Mouse (Mus musculus) limb, embryonic 14.5 days (tissue): ENCODE measurements at regions not wholly inside any gene's neighbourhood (a gene's known extent, or its start where the extent isn't known, plus 50 kb on each side); places are given as distances from the start of the nearest gene placed in this dataset.

Experiments
- ATAC-seq: fragments of 200-750 bp; cut with Nextera tagmentation; 2 replicates; pipeline ENCODE4 v1.8.0; 2017; ENCODE audit warnings: low read depth, moderate number of reproducible peaks, moderate TSS enrichment; ENCODE audit not compliant: low FRiP score
- DNase-seq: peaks from one replicate; pipeline ENCODE4 v3.0.0-alpha.2; 2015; ENCODE audit warnings: low spot score
- H3K27ac ChIP-seq: fragments of 300-500 bp; sonication (generic); replicated peaks from 2 replicates; pipeline ENCODE4 v1.5.1; 2014; ENCODE audit warnings: low read depth, mild to moderate bottlenecking, low read length, moderate library complexity, mixed read lengths
- H3K27me3 ChIP-seq: fragments of 300-500 bp; sonication (generic); 2 replicates; pipeline ENCODE4 v1.6.1; 2014; ENCODE audit warnings: low read length, mixed read lengths; ENCODE audit not compliant: control insufficient read depth, insufficient read depth
- H3K36me3 ChIP-seq: fragments of 300-500 bp; sonication (generic); 2 replicates; pipeline ENCODE4 v1.6.1; 2014; ENCODE audit warnings: mild to moderate bottlenecking, low read length, moderate library complexity, mixed read lengths; ENCODE audit not compliant: control insufficient read depth, insufficient read depth
- H3K4me1 ChIP-seq: fragments of 300-500 bp; sonication (generic); 2 replicates; pipeline ENCODE4 v1.6.1; 2014; ENCODE audit warnings: antibody characterized with exemption, low read length, mixed read lengths; ENCODE audit not compliant: control insufficient read depth, insufficient read depth
- H3K4me2 ChIP-seq: fragments of 300-500 bp; sonication (generic); replicated peaks from 2 replicates; pipeline ENCODE4 v1.6.1; 2014; ENCODE audit warnings: low read depth, mild to moderate bottlenecking, low read length, moderate library complexity; ENCODE audit not compliant: severe bottlenecking
- H3K4me3 ChIP-seq: fragments of 300-500 bp; sonication (generic); replicated peaks from 2 replicates; pipeline ENCODE4 v1.5.1; 2014; ENCODE audit warnings: low read length
- H3K9ac ChIP-seq: fragments of 300-500 bp; sonication (generic); 2 replicates; pipeline ENCODE4 v1.6.1; 2014; ENCODE audit warnings: mild to moderate bottlenecking, low read depth, low read length, moderate library complexity; ENCODE audit not compliant: severe bottlenecking
- H3K9me3 ChIP-seq: fragments of 300-500 bp; sonication (generic); 2 replicates; pipeline ENCODE4 v1.6.1; 2016; ENCODE audit warnings: low read length; ENCODE audit not compliant: control insufficient read depth
- POLR2A ChIP-seq: fragments of 200-500 bp; IDR thresholded peaks from 2 replicates; pipeline ENCODE4 v1.8.0; 2012; ENCODE audit warnings: inconsistent platforms, mild to moderate bottlenecking, moderate library complexity, borderline replicate concordance; ENCODE audit not compliant: insufficient read depth, insufficient read length; ENCODE audit errors: extremely low read depth
- WGBS: fragments of 180-500 bp; shearing (Covaris S2); extraction: QIAGEN DNeasy Blood & Tissue Kit; methylation state at CpG from one replicate; pipeline ENCODE4 v1.1.7; 2014; 5-methylcytosine and 5-hydroxymethylcytosine counted together

DNA sequence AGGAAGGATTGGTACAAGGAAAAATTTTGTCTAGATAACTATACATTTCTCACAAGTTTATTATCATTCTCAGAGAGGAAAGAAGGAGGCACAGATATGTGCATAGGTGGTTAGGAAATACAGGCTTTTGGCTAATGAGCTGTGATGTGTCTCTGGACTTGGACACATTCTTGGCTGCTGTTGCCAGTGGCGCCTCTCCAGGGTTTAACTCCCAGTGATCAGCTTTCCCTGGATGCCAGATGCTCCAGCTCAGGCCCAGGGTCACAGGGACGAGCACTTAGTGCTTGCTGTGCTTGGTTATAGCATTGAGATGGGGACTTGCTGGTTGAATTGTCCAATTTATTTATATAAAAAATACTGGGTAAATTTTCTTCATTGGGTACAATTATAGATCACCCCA, 215.3 kb upstream of the Unc93a2 start:
- no peak overlapping the region for H3K4me2 ChIP-seq
- 0 out of 2 replicates have a peak, but pooled peaks cover 3% of the 10 kb centered on the region for H3K4me1 ChIP-seq
- ATAC-seq: no peak
- no peak overlapping the region for H3K9ac ChIP-seq
- no peak for DNase-seq
- H3K27ac ChIP-seq: no peak overlapping the region
- no peak overlapping the region for H3K4me3 ChIP-seq
- no peak for TF ChIP-seq POLR2A
- 53% methylated on average over 2 of the region's 2 CpGs for WGBS
- no peaks in the 10 kb centered on the region for H3K36me3 ChIP-seq
- no peaks in the 10 kb centered on the region for H3K9me3 ChIP-seq
- no peaks in the 10 kb centered on the region for H3K27me3 ChIP-seq

- DNase-seq: no peak
- Histone ChIP-seq H3K27me3 (no peaks in the 10 kb centered on the region), H3K4me2 (no peak overlapping the region), H3K9ac (no peak overlapping the region), H3K4me1 (0 out of 2 replicates have a peak, but pooled peaks cover 3% of the 10 kb centered on the region), H3K27ac (no peak overlapping the region), H3K4me3 (no peak overlapping the region), H3K36me3 (no peaks in the 10 kb centered on the region), H3K9me3 (no peaks in the 10 kb centered on the region)
- no peak for ATAC-seq
- 47% methylated on average over 2 of the region's 2 CpGs for WGBS
- no peak for TF ChIP-seq POLR2A
Observed at GRCm38 (mm10) chr17:7597481-7597880, 212.2 kb upstream of the Unc93a2 start.

GRCm38 (mm10) chr17:7594801-7595200, 209.5 kb upstream of the Unc93a2 start:
- DNase-seq (no peak), ATAC-seq (no peak)
- WGBS: 48% methylated on average over 3 of the region's 3 CpGs
- Histone ChIP-seq H3K36me3 (no peaks in the 10 kb centered on the region), H3K27me3 (no peaks in the 10 kb centered on the region), H3K4me1 (0 out of 2 replicates have a peak, but pooled peaks cover 3% of the 10 kb centered on the region), H3K9me3 (no peaks in the 10 kb centered on the region), H3K4me3 (no peak overlapping the region), H3K9ac (no peak overlapping the region), H3K4me2 (no peak overlapping the region), H3K27ac (no peak overlapping the region)
- no peak for TF ChIP-seq POLR2A

DNA sequence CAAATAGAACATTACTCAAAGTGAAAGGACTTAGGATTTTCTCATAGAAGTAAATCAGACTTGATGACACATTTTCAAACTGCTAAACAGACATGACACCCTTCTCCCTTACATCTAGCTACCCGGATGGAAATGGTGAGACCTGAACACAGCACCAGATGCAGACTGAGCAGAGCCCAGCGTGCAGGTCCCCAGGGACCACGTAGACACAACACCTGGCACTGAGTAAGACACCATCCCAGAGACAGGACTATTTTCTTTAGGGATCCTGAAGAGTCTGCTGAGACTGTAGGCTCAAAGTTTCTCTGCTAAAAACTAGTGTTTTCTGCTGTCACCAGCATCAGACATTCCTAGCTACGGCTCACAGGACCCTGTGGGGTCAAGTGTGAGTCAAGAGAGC, 207.2 kb upstream of the Unc93a2 start:
- DNase-seq (no peak), ATAC-seq (no peak)
- no peak for TF ChIP-seq POLR2A
- H3K4me2 ChIP-seq: no peak overlapping the region
- H3K27ac ChIP-seq: no peak overlapping the region
- H3K27me3 ChIP-seq: no peaks in the 10 kb centered on the region
- no peaks in the 10 kb centered on the region for H3K36me3 ChIP-seq
- 75% methylated on average over 4 of the region's 4 CpGs for WGBS
- H3K4me1 ChIP-seq: no peaks in the 10 kb centered on the region
- no peak overlapping the region for H3K9ac ChIP-seq
- H3K9me3 ChIP-seq: no peaks in the 10 kb centered on the region
- no peak overlapping the region for H3K4me3 ChIP-seq

DNA sequence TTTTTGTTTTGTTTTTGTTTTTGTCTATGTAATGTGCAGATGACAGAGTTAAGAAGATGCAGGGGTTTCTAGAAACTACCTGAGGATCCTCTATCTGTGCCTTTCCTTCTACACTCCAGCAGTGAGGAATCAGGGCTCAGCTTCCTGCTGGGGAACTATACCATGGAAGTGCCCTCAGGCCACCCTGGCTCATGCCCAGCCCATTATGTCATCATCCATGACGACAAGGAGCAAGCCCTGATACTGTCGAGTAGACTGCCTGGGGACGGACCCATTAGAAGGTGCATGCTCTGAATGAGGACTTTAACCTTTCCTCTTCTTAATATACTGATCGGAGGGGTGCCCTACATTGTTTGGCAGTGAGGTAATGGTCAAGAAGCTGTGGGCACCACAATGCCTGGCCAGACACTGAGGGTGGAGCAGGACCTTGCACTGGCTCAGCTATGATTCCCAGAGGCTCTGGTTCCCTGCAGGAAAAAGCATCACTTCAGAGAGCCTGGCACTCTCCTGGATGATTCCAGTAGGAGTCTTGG, 197.7 kb upstream of the Unc93a2 start:
- Histone ChIP-seq H3K9me3 (no peaks in the 10 kb centered on the region), H3K36me3 (no peaks in the 10 kb centered on the region), H3K27me3 (no peaks in the 10 kb centered on the region), H3K4me2 (no peak overlapping the region), H3K9ac (no peak overlapping the region), H3K4me1 (no peaks in the 10 kb centered on the region), H3K4me3 (no peak overlapping the region), H3K27ac (no peak overlapping the region)
- no peak for TF ChIP-seq POLR2A
- no peak for ATAC-seq
- DNase-seq: no peak
- 74% methylated on average over 4 of the region's 4 CpGs for WGBS

- Histone ChIP-seq H3K27ac (no peak overlapping the region), H3K27me3 (no peaks in the 10 kb centered on the region), H3K36me3 (no peaks in the 10 kb centered on the region), H3K4me2 (no peak overlapping the region), H3K9me3 (no peaks in the 10 kb centered on the region), H3K4me1 (peaks cover 8% of the 10 kb centered on the region; the same call in 1 of the 2 replicates), H3K4me3 (no peak overlapping the region), H3K9ac (no peak overlapping the region)
- DNase-seq (no peak), ATAC-seq (no peak)
- TF ChIP-seq POLR2A: no peak
- 79% methylated on average over 4 of the region's 4 CpGs for WGBS
Observed at GRCm38 (mm10) chr17:7579031-7579430, 193.8 kb upstream of the Unc93a2 start.
